Mouse (Mus musculus) MN1 (cell line): Measurements from ENCODE around the gene C1qtnf6.
A peak's percentile ranks its signal among the peaks of the same experiment; 100 is the strongest.

ENCODE experiments used
- DNase-seq: peaks from one replicate; pipeline ENCODE4 v3.0.0-alpha.2; 2016; ENCODE audit warnings: low spot score

C1qtnf6 gene

GRCm38 (mm10) chr15:78480111-78480510, 51.1 kb downstream of the C1qtnf6 start:
- DNase-seq = peak; percentile 30

- no peak for DNase-seq
Measured at GRCm38 (mm10) chr15:78479470-78479869, 51.7 kb downstream of the C1qtnf6 start.

- DNase-seq = no peak
Measured at GRCm38 (mm10) chr15:78478073-78478472, 53.1 kb downstream of the C1qtnf6 start.

- no peak for DNase-seq
Measured at GRCm38 (mm10) chr15:78476878-78477277, 54.3 kb downstream of the C1qtnf6 start.

- no peak for DNase-seq
Measured at GRCm38 (mm10) chr15:78475604-78476031, 55.6 kb downstream of the C1qtnf6 start.

- DNase-seq = no peak
Measured at GRCm38 (mm10) chr15:78473442-78473841, 57.8 kb downstream of the C1qtnf6 start.
